ENCODE assay signal across 12 mouse cellular contexts in genomic region chr8:93273321-93273720, GRCm38 (mm10). TPM values are rescaled to one million over a fixed set of nuclear protein-coding genes. Genes with fewer than 3 reads are reported as not detected.
DNase-seq lines count a peak whose midpoint lies in the region; TF ChIP-seq lines count a peak whose summit lies in the region.
"Had no signal": no experiment of that assay in that cellular context is flagged by ENCODE, and none has a peak within 500 bp of the region (broad histone marks: within the 10 kb centered on the region; RNA-seq: fewer than 3 reads in every experiment).

No protein-coding gene starts in this region.

- DNase-seq in adrenal gland, adult (ENCODE audit: inconsistent age in 2 of 2, low spot score in 1 of 2) = peak; percentile 22 to 88
- no peak for DNase-seq in adrenal gland, postnatal 4 days (ENCODE audit: low spot score in 2 of 2)
- DNase-seq in left cerebral cortex, adult 11 months (ENCODE audit: low spot score) = peak; percentile 36
- no peak for DNase-seq in left cerebral cortex, postnatal 10 days (ENCODE audit: extremely low spot score in 1 of 2, low spot score in 2 of 2)
- peak; percentile 32 to 51 for DNase-seq in frontal cortex, postnatal 36 days (ENCODE audit: low spot score in 2 of 2)
- DNase-seq in left cerebral cortex, postnatal 25 days (ENCODE audit: low spot score in 2 of 2) = peak; percentile 13 to 78
- DNase-seq in lung, adult 2 months = no peak
- no peak for DNase-seq in yolk sac, embryonic 10.5 days (ENCODE audit: low spot score)

- no peak for TF ChIP-seq POLR2A in lung, adult 2 months (IDR thresholded peaks at IDR 0.05; ENCODE audit: borderline replicate concordance, extremely low read depth, low read depth, low read length)

- 75% methylated on average over 3 of the region's 3 CpGs for whole genome bisulfite sequencing in lung, adult 2 months

- H3K4me1 ChIP-seq in lung, adult 2 months (ENCODE audit: control insufficient read depth, insufficient read depth, low read length) = no peaks in the 10 kb centered on the region
- H3K4me1 ChIP-seq: limb, embryonic 15.5 days had no signal

- intact Hi-C loops in left cerebral cortex, postnatal 10 days (cut with DNase I) = no loop called here
- intact Hi-C loops in left cerebral cortex, postnatal 25 days (cut with DNase I) = no loop called here

- TF ChIP-seq CTCF in lung, adult 2 months (IDR thresholded peaks at IDR 0.05; ENCODE audit: insufficient read depth, low read length) = no peak

- H3K4me3 ChIP-seq in lung, adult 2 months (replicated peaks; ENCODE audit: extremely low read depth, low read depth, low read length) = no peak overlapping the region
- H3K4me3 ChIP-seq: limb, embryonic 15.5 days; myocyte had no signal

RNA-seq across cellular contexts. Expression of gene Ces1f, which starts 6.2 kb away (rescaled TPM):
- 1 to 10 TPM in 1 of 2 experiments, under 1 TPM in 1; 0.50 to 2.1 TPM for total RNA-seq in adrenal gland, postnatal 4 days (2021)
- total RNA-seq in left cerebral cortex, postnatal 10 days (2021) = not detected
- total RNA-seq in left cerebral cortex, postnatal 25 days (2021) = not detected
- 2.8 and 4.0 TPM in 2 replicates for polyA plus RNA-seq in lung, adult 2 months (2012; rRNA removed)
- total RNA-seq: G1E; megakaryocyte progenitor cell, adult 5-6 weeks had no signal
- polyA plus RNA-seq: G1E; limb, embryonic 15.5 days; myocyte had no signal

RNA-seq across cellular contexts. Expression of gene Ces1e, which starts 43.9 kb away (rescaled TPM):
- total RNA-seq in adrenal gland, postnatal 4 days (2021) = 1 to 10 TPM in 1 of 2 experiments, under 1 TPM in 1; 0.53 to 1.2 TPM
- total RNA-seq in left cerebral cortex, postnatal 10 days (2021) = not detected
- total RNA-seq in left cerebral cortex, postnatal 25 days (2021) = not detected
- 4.3 and 8.1 TPM in 2 replicates for polyA plus RNA-seq in lung, adult 2 months (2012; rRNA removed)
- total RNA-seq: G1E; megakaryocyte progenitor cell, adult 5-6 weeks had no signal
- polyA plus RNA-seq: G1E; limb, embryonic 15.5 days; myocyte had no signal

Comparison
In these comparisons a context has a peak if more than half of its experiments do, and no peak if none do; other contexts are left out.
1. DNase-seq: peak in adrenal gland, adult (2 of 2), left cerebral cortex, adult 11 months (single experiment), frontal cortex, postnatal 36 days (2 of 2) and left cerebral cortex, postnatal 25 days (2 of 2); none in adrenal gland, postnatal 4 days (0 of 2), left cerebral cortex, postnatal 10 days (0 of 2), lung, adult 2 months (single experiment) and yolk sac, embryonic 10.5 days (single experiment).